Mouse (Mus musculus) forelimb bud, embryonic 11.5 days (tissue): Measurements from ENCODE around the gene Fcho1.

ENCODE experiments used
- DNase-seq: peaks from one replicate; pipeline ENCODE4 v3.0.0-alpha.2; 2012; ENCODE audit warnings: low read depth, low spot score

Fcho1 gene

DNA sequence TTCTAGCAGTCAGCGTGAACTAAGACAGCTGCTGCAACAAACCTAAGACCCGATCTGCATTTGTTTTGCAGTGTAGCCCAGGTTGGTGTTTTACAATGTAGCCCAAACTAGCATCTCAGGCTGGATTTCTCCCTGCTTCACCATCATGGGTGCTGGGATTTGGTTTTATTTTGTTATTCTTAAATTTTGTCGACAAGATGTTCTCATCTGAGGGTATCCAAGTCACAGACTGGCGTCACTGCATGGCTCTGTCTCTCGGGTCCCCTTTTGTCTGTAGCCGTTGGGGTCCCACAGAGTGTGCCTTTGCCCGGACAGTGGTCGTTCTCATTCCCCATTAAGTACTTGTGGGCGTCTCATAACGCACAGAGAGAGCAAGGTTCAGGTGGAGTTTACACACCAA, 40.8 kb downstream of the Fcho1 start:
- DNase-seq = no peak

DNA sequence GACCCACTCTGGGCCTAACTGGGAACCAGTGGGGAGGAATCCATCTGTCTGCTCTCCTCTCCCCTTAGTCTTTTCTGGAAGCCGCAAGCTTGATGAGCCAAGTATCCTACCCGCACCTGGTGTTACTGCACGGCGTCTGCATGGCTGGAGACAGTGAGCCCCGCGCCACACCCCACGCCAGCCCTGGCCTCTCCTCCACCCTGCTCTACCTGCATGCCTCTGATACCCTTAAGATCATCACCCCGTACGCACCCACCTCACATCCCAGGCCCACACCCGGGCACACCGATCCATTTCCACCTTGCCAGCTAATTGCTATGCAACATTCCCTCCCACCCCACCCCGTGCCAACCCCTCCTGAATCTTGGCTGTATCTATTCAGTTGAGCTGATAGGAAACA, 42.7 kb downstream of the Fcho1 start:
- no peak for DNase-seq

DNA sequence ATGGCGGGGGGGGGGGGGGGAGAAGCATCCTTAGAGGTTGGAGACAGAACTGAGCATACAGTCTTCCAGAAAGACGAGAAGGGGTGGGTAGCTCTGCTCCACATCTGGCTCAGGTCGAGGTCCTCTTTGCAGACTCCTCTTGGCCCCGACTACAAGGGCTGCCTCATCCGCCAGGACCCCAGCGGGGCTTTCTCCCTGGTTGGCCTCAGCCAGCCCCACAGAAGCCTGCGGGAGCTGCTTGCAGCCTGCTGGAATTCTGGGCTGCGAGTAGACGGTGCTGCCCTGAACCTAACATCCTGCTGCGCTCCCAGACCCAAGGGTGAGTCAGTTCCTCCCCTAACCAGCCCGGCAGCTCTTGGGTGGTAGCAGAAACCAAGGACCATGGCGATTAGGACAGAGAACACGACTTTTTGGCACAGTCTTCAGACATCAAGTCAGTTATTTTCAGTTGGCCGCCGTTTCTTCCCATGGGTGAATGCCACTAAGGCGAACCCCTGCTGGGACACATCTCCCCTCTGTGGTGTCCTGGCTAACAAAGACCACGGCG, 44.1 kb downstream of the Fcho1 start:
- no peak for DNase-seq

DNA sequence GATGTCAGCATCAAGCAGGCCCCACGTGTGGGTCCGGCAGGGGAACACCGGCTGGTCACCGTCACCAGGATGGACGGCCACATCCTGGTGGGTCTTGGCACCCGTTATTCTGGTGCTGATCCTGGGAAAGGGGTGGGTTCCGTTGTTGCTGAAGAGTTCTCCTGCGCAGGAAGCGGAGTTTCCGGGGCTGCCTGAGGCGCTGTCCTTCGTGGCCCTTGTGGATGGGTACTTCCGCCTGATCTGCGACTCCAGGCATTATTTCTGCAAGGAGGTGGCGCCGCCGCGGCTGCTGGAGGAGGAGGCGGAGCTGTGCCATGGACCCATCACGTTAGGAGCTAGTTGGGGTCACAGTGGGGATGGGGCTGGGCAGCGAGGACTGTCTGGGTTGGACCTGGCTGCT, 45.0 kb downstream of the Fcho1 start:
- DNase-seq = no peak

DNA sequence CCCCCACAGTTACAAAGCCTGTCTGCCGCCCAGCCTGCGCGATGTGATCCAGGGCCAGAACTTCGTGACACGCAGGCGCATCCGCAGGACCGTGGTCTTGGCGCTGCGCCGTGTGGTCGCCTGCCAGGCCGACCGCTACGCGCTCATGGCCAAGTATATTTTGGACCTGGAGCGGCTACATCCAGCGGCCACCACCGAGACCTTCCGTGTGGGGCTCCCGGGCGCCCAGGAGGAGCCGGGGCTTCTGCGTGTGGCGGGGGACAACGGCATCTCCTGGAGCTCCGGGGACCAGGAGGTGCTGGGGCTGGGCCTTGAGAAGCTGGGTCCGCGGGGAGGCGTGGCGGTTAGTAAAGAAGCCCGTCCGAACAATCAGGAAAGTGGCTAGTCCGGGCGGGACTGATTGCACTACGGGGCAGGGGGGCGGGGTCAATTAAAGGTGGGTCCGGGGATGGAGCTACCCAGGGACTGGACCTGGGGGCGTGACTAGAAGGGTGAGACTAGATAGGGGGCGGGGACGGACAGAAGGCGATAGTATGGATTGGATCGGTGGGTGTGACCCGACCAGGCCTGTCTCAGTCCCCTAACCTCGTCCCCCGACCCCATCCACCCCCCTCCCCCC, 45.9 kb downstream of the Fcho1 start:
- no peak for DNase-seq

DNA sequence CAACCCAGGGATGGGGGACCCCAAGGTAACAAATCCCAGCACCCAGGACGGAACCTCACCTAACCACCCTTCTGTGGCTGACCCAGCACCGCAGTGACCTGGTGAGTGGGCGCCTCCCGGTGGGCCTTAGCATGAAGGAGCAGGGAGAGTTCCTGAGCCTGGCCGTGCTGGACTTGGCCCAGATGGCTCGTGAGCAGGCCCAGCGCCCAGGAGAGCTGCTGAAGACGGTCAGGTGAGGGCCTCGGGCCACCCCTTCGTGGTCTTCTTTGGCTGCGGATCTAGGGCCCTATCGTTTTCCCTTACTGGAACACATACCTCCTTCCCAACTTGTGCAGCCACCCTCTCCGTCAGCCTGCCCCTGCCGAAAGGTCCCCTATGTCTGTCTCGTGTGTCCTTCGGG, 46.4 kb downstream of the Fcho1 start:
- no peak for DNase-seq

DNA sequence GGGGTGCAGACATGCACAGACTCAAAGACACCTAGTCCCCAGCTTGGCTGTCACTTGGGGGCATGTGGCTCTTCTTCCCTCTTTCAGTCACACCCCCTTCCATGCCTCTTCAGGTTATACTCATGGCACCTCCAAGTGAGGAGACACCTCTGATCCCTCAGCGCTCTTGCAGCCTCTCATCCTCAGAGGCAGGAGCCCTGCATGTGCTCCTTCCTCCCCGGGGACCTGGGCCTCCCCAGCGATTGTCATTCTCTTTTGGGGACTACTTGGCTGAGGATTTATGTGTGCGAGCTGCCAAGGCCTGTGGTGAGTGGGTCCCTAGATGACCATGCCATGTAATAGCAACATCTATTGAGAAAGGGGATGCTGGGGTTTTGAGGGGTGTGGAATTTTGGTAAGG, 47.3 kb downstream of the Fcho1 start:
- no peak for DNase-seq

DNA sequence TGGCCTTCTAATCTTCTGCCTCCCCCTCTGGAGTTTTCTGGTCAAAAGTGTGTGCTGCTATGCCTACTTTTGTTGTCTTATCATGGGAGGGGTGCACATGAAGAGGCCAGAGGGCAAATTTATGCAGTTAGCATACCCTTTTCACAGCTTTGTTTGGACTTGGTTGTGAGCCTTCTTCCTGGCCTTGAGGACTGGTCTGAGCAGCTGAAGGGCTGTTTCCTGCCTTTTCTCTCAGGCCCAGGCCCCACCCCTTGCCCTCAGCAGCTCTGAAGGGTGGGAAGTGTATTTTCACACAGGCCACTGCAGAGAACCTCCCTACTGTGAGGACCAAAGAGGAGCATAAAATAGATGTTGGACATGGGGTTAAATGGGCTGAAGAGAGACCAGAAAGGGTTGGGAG, 48.0 kb downstream of the Fcho1 start:
- DNase-seq = no peak

DNA sequence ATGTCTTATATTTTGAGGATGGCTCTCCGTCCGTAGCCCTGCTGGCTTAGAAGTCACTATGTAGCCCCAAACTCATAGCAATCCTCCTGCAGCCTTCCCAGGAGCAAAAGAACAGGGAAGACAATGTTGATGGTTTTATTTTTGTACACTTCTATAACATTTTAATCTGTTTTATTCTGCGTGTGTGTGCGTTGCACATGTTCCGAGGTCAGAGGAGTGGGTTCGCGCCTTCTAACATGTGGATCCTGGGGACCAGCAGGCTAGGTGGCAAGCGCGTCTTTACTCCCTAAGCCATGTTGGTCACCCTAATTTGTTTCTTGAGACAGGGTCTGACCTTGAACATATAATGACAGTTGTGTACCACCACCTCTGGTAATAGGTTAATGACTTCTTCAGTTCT, 48.7 kb downstream of the Fcho1 start:
- DNase-seq = no peak

DNA sequence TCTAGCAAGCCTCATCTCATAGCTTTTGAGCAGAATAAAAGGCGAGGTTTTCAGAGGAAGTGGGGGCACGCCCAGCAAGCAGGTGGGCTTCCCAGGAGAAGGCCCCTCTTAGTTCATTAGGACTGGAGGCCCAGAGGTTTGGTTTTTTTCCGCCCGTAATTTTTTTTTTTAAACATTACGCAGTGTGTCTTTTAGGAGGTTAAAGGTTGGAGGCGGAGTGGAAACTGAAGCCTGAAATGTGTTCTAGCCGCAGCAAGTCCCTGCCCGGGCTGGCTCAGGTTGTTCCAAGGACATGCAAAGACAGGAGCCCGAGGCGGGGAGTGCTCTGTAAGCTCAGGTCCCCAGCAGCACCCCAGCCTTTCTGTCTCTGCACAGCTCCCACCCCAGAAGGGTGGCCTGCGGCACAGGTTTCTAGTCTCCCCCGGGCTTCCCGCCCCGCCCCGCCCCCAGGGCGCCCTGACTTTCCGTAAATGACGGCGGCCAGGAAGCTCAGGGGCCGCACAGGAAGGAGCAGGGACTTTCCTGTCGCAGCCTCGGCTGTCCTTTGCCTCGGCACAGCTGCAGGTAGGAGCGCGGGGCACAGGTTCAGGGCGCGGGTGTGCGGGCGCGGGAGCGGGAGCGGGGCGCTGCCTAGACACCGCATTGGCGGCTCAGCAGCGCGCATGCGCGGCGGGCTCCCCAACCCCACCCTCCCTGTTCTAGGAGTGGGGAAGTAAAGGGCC, 49.3 kb downstream of the Fcho1 start, which contains the start of gene Jak3:
Gene Jak3, plus strand, starts transcription at position 277 of the 722 bp plus-strand sequence.
- DNase-seq = peak; percentile 48

DNA sequence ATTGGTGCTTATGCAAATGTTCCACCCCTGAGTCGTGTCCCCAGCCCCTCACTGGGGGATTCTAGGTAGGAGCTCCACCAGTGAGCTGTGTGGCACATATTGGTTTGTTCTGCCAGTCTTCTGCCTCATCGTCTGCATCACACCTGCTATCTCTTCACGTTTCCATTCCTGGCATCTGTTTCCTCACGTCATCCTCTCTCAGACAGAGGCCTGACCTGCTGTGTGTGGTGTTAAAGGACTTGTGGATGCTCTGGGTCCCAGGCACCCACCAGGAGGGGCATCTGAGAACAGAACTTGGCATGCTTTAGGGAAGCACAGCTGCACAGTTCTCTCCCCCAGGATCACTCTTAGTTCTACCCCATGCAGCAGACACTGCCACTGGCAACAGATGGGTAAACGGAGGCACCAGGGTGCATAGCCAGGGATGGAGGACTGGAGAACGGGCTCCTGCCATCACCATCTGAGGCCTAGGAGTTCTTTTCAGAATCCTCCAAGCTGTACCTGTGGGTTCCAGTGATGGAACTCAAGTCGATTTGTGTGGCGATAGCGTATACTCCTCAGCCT, 50.0 kb downstream of the Fcho1 start:
- DNase-seq = no peak

DNA sequence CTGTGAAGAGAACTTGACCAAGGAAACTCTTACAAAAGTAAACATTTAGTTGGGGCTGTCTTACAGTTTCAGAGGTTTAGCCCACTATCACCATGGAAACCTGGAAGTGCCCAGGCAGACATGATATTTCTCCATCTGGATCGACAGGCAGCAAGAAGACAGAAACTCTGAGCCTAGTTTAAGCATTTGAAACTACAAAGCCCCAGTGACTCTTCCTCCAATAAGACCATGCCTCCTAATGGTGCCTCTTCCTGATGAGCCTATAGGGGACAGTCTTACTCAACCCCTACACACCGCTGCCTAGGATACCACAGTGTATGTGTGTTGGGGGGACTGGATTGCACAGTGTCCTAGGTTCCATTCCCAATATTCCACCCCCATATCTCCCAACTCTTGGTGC, 51.4 kb downstream of the Fcho1 start:
- DNase-seq = no peak

DNA sequence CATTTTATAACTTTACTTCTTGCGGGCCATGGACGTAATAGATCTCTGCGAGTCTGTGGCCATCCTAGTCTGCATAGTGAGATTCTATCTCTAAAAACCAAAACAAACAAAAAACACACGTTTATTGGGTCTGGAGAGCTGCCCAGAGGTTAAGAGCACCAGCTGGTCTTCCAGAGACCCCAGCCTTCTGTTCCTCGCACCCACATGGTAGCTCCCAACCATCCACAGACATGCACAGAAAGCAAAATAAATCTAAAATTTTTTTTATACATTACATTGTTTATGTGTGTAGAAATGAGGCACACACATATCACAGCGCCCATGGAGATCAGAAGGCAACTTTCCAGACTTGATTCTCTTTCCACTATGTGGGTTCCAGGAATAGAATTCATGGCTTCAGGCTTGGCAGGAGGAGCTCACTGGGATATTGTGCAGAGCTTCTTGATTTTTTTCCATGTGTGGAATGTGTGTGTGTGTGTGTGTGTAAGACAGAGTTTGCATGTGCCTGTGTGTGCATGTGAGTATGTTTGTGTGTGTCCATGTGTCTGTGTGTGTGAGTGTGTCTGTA, 53.3 kb downstream of the Fcho1 start:
- no peak for DNase-seq

DNA sequence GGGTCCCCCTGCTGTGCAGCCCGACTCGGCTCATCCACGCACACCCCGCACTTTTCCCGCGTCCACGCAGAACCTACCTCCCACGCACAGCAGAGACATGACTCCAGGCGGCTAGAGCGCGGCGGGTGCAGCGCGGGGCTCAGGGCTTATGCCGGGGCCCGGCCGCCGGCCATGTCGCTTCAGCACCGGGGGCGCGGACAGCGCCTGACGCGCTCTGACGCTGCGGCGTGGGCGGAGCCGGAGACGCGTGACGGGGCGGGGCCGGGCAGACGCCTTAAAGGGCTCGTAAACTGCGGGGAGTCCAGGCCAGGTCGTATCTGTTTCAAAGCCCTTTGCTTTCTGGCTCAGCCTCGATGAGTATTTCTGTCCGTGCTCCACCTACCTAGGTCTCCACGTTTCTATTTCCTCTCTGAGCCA, 54.0 kb downstream of the Fcho1 start, which contains the start of gene Unc13a:
Gene Unc13a, minus strand, starts transcription at position 209 of the 417 bp plus-strand sequence.
- peak; percentile 91 for DNase-seq

DNA sequence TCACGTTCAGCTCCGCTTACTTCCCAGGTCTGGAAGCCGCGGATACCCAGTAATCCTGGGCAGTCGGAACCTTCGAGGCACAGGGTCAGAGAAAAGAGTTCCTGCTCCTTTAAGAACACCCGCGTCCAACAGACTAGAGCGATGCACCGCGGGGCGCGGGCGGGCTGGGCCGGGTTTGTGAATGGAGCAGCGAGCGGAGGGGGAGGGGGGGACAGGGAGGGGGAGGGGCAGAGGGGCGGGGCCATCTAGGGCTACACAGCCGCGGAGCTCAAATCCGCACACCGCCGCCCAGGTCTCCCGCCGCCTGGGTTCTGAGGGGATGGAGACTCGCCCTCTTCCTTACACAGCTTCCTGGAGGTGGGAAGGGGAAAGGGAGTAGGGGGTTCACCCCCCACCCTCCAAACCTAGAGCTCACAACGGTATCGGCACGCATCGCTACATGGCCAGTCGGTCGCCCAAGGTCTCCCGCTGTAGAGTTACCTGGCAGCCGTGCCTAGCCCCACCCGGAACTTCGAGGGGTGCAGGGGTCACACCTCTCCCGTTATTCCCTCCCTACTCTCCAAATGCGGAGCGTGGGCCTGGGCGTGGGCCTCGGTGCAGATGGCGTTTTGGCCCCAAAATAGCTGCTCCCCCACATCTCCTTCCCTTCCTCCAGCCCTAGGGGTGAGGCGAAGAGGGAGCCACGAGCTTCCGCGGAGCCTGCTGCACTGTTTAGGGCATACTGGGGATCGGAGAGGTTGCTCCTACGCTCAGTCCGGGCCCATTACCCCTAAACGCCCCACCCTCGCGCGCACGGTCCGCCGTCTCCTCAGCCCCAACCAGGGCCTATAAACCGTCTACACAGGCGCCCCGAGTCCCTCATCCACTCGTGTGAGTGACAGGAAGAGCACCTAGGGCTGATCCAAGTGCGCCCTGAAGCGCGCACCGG, 54.6 kb downstream of the Fcho1 start:
- peak; percentile 60 for DNase-seq

DNA sequence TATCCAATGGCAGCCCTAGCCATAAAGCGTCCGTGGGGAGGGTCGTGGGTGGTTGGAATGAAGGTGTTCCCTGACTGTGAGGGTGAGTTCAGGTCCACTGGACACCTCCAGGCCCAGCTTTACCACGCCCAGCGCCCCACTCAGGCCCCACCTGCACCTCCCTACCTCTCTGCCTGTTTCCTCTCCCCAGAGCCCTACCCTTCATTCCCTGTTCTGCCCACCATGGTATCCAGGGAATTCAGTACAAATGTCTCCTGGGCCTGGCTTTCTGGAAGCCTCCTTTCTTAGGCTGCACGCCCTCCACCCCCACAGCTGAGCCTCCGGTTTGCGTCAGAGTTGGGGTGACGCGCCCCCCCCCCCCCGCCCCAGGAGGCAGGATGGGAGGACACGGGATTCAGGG, 55.3 kb downstream of the Fcho1 start:
- DNase-seq = no peak

DNA sequence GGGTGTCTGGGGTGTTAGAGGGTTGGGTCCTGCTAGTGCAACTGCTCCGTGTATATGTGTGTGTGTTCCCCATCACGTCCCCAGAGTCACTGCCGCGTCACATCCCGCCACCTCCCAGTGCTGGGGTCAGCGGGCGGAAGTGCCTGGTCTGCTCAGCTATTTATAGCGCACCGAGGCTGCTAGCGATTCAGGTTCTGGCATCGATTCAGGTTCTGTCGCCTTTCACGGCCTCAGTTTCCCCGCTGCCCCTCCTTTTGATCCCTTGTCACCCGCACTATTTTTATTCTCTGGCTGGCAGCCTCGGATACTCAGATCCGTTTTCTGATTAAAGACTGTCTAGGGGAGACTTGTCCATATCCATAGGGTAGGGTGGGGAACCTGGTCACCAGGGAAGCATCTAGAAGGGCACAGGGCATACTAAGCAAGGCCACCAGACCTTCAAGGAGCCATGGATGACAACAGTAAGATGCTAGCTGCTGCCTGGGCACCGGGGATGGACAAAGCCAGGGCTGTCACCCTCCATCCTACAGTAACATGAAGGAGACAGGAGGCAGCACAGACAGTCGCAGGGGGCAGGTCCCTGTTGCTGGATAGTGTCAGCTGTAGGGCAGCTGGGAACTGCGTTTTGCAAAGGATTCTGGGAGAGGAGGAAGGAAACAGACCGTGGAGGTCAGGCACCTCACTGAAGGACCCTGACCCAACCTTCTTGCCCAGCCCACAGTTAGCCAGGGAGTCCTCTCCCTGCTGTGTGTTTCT, 57.1 kb downstream of the Fcho1 start:
- DNase-seq = no peak

DNA sequence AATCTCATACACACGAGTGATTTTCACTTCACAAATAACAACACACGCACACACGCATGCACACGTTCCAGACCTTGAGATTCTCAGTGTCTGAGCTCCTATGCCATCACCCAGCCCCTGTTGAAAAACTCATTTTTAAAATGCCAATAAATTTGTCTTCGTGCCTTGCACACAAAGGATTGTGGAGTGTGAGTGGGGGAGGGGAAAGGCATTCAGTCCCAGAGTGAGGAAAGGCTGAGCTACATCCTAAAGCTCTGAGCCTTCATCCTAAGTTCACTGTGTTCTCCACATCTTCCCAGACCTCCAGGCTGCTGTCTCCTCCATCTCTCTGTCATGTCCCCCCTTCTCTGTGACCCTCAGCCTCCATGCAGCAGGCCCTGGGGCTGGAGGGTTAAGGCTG, 58.3 kb downstream of the Fcho1 start:
- no peak for DNase-seq

DNA sequence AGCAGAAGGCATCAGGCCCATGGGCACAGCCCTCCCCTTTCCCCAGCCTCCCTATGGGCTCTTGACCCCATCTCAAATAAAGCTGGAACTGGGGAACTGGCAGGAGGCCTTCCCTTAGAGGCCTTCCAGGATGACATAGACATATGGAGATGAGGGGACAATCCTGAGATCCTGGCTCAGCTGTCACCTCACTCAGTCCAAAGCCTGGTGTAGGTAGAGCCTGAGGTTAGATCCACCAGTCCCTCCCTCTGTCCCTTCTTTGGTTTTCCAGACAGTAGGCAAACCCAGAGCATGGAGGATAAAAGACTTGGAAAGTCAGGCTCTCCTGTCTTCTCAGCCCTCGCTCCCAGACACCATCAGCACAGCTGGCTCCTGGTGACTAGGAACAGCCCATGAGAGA, 58.7 kb downstream of the Fcho1 start:
- DNase-seq = no peak

DNA sequence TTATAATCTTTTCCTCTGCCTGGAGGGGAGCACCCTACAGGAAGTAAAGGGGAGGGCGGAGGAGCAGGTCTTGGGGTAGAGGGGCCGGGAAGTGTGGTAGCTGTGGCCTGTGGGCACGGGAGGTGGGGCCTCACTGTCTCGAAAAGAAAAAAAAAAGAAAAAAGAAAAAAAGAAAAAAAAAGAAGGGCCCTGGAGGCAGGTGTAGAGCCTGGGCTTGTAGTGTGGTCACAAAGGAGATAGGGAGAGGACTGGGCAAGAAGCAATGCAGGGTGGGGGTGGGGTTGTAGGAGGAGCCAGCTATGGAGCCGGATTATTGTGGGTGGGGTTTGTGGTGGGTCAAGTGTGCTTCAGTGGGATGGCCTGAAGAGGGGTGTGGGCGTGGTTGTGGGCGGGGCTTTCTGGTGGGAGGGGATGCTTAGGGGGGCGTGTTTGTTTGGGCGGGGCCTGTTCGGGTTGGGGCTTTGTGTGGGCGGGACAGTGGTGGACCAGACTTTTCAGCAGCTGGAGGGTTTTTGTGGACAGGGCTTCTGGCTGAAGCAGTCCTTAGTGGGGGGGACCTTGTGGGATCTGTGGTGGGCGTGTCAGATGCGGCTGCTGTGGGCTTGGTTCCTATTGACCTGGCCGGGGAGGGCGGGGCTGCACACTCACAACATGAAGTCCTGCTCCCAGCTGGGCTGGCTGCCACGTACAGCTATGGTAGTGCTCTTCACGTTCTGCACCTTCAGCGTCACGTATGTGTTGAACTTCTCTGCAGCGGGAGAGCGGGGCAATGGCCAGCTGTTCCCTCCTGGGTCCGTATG, 60.0 kb downstream of the Fcho1 start:
- peak; percentile 80 for DNase-seq
